Mouse (Mus musculus) MEL (cell line): Measurements from ENCODE around the gene Cbln3. TPM values are rescaled to one million over a fixed set of nuclear protein-coding genes. Genes with fewer than 3 reads are reported as not detected.

Experiments
- DNase-seq: peaks from one replicate; pipeline ENCODE4 v3.0.0; 2011; ENCODE audit warnings: low read depth, low spot score
- H3K27ac ChIP-seq: 2 replicates; pipeline ENCODE4 v1.5.1; 2012; ENCODE audit warnings: low read depth, mild to moderate bottlenecking, control low read depth, low read length, moderate library complexity; ENCODE audit not compliant: control insufficient read depth
- H3K27me3 ChIP-seq, 2 experiments: fragments of 150-350 bp in 1 of 2; sonication (generic) in 1 of 2; 2 replicates each; pipeline ENCODE4 v1.6.1; 2012; ENCODE audit warnings: low read length in 2 of 2, mild to moderate bottlenecking in 2 of 2, improper control_type of control experiment in 1 of 2, moderate library complexity in 1 of 2; ENCODE audit not compliant: insufficient read depth in 2 of 2, control insufficient read depth in 1 of 2
- H3K36me3 ChIP-seq, 2 experiments: 2 replicates each; pipeline ENCODE4 v1.6.1; 2012 to 2014; ENCODE audit warnings: low read length in 2 of 2, improper control_type of control experiment in 1 of 2, inconsistent platforms in 1 of 2, mild to moderate bottlenecking in 1 of 2; ENCODE audit not compliant: insufficient read depth in 2 of 2, control insufficient read depth in 1 of 2
- H3K4me1 ChIP-seq, 2 experiments: fragments of 150-350 bp in 1 of 2; sonication (generic) in 1 of 2; 2 replicates each; pipeline ENCODE4 v1.6.1; 2012; ENCODE audit warnings: low read length in 2 of 2, improper control_type of control experiment in 1 of 2, mild to moderate bottlenecking in 1 of 2; ENCODE audit not compliant: insufficient read depth in 2 of 2, control insufficient read depth in 1 of 2
- H3K4me3 ChIP-seq, 2 experiments: fragments of 150-350 bp in 1 of 2; sonication (generic) in 1 of 2; 2 replicates each; pipeline ENCODE4 v1.5.1; 2012; ENCODE audit warnings: low read depth in 2 of 2, low read length in 2 of 2, mild to moderate bottlenecking in 2 of 2, moderate library complexity in 2 of 2, control low read depth in 1 of 2, improper control_type of control experiment in 1 of 2; ENCODE audit not compliant: control insufficient read depth in 1 of 2, insufficient read depth in 1 of 2
- H3K79me2 ChIP-seq: 2 replicates; pipeline ENCODE4 v1.6.1; 2012; ENCODE audit warnings: mild to moderate bottlenecking, low read length, moderate library complexity; ENCODE audit not compliant: control insufficient read depth, poor library complexity, insufficient read depth
- H3K9ac ChIP-seq: 2 replicates; pipeline ENCODE4 v1.6.1; 2012; ENCODE audit warnings: low read depth, mild to moderate bottlenecking, control low read depth, low read length, moderate library complexity; ENCODE audit not compliant: control insufficient read depth, poor library complexity, severe bottlenecking
- H3K9me3 ChIP-seq: fragments of 150-350 bp; sonication (generic); replicated peaks from 2 replicates; pipeline ENCODE4 v1.6.1; 2012; ENCODE audit warnings: mild to moderate bottlenecking, low read length, improper control_type of control experiment, moderate library complexity; ENCODE audit not compliant: insufficient read depth
- CHD2 ChIP-seq: IDR thresholded peaks from 2 replicates; pipeline ENCODE4 v1.6.1; 2011; ENCODE audit warnings: low read length, improper control_type of control experiment
- ETS1 ChIP-seq: IDR thresholded peaks from 2 replicates; pipeline ENCODE4 v1.6.1; 2012; ENCODE audit warnings: low read depth, mild to moderate bottlenecking, inconsistent platforms, low read length, improper control_type of control experiment, moderate library complexity
- GABPA ChIP-seq: IDR thresholded peaks from 2 replicates; pipeline ENCODE4 v1.6.1; 2012; ENCODE audit warnings: low read depth, mild to moderate bottlenecking, inconsistent platforms, low read length, improper control_type of control experiment, moderate library complexity
- GATA1 ChIP-seq: IDR thresholded peaks from 2 replicates; pipeline ENCODE4 v1.6.1; 2011; ENCODE audit warnings: low read depth, low read length, improper control_type of control experiment
- MAX ChIP-seq: IDR thresholded peaks from 2 replicates; pipeline ENCODE4 v1.6.1; 2011; ENCODE audit warnings: low read length, improper control_type of control experiment
- MEF2A ChIP-seq: IDR thresholded peaks from 2 replicates; pipeline ENCODE4 v1.6.1; 2014; ENCODE audit warnings: low read depth, mild to moderate bottlenecking, inconsistent platforms, low read length, improper control_type of control experiment; ENCODE audit not compliant: poor library complexity, insufficient replicate concordance, severe bottlenecking; ENCODE audit errors: extremely low read depth
- MXI1 ChIP-seq: IDR thresholded peaks from 2 replicates; pipeline ENCODE4 v1.6.1; 2011; ENCODE audit warnings: mild to moderate bottlenecking, low read depth, low read length, improper control_type of control experiment
- NRF1 ChIP-seq: IDR thresholded peaks from 2 replicates; pipeline ENCODE4 v1.6.1; 2014; ENCODE audit warnings: low read depth, mild to moderate bottlenecking, inconsistent platforms, low read length, improper control_type of control experiment, moderate library complexity; ENCODE audit not compliant: poor library complexity, insufficient read depth, severe bottlenecking
- POLR2AphosphoS2 ChIP-seq: IDR thresholded peaks from 2 replicates; pipeline ENCODE4 v1.6.1; 2011; ENCODE audit warnings: low read length, improper control_type of control experiment
- RCOR1 ChIP-seq: IDR thresholded peaks from 2 replicates; pipeline ENCODE4 v1.6.1; 2012; ENCODE audit warnings: low read depth, mild to moderate bottlenecking, inconsistent platforms, low read length, improper control_type of control experiment
- SIN3A ChIP-seq: IDR thresholded peaks from 2 replicates; pipeline ENCODE4 v1.6.1; 2012; ENCODE audit warnings: low read length, improper control_type of control experiment, inconsistent platforms
- TAL1 ChIP-seq: IDR thresholded peaks from 2 replicates; pipeline ENCODE4 v1.6.1; 2012; ENCODE audit warnings: mild to moderate bottlenecking, inconsistent platforms, low read length, moderate library complexity, mixed read lengths
- TCF12 ChIP-seq: IDR thresholded peaks from 2 replicates; pipeline ENCODE4 v1.6.1; 2014; ENCODE audit warnings: low read depth, mild to moderate bottlenecking, inconsistent platforms, low read length, improper control_type of control experiment, moderate library complexity
- USF1 ChIP-seq: IDR thresholded peaks from 2 replicates; pipeline ENCODE4 v1.6.1; 2014; ENCODE audit warnings: low read depth, mild to moderate bottlenecking, inconsistent platforms, low read length, improper control_type of control experiment, moderate library complexity
- ZC3H11A ChIP-seq: IDR thresholded peaks from 2 replicates; pipeline ENCODE4 v1.6.1; 2012; ENCODE audit warnings: low read depth, mild to moderate bottlenecking, inconsistent platforms, low read length, improper control_type of control experiment
- ZMIZ1 ChIP-seq: IDR thresholded peaks from 2 replicates; pipeline ENCODE4 v1.6.1; 2012; ENCODE audit warnings: low read depth, mild to moderate bottlenecking, inconsistent platforms, low read length, improper control_type of control experiment, moderate library complexity
- polyA plus RNA-seq, 2 experiments: library from polyadenylated mRNA; stranded (reverse) in 1 of 2; unstranded in 1 of 2; fragments of >175 nt in 1 of 2; fragments of >200 nt in 1 of 2; gene quantifications; 2 replicates each; pipeline versions ENCODE4 v1.2.1 to v1.2.4; 2012; ENCODE audit warnings: low replicate concordance in 2 of 2, low read depth in 1 of 2; ENCODE audit not compliant: insufficient read length in 2 of 2, insufficient read depth in 1 of 2, missing spikeins in 1 of 2
- total RNA-seq: library from RNA; depleted of rRNA; stranded (reverse); fragments of 300-350 nt; gene quantifications from 2 replicates; pipeline ENCODE4 v1.2.3, GENCODE M21; 2012

The Cbln3 gene
- total and polyA plus RNA-seq, 3 experiments, result 0.19 TPM; not detected in 2

DNA sequence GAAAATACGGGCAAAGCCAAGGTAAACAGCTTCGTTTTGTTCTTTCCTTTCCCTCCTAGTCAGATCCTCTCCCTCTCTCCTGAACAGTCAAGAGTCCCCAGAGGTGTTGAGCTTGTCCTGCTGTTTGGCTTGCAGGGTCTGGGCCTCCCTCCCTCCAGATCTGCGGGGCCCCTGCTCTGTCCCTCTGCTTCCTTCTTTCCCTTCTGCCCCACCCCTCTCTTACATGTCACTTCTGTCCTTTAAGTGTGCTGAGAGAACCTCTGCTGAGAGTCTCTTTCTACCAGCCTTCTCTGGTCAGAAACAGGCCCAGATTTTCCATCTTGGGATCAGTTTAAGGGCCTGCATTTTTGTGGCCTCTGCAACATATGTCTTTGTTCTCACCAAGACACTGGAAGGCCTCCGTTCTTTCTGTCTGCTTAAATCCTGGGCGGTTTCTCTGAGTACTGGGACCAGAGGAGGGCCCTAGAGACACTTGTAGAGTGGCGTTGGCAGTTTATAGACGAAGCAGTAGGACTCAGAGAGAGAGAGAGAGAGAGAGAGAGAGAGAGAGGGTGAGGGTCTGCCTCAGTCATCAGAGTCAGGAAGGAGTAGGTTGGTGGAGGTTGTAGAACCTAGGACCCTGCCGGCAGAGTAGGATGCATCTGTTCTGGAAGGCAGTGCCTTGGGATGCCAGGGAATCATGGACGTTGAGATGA, 29.6 kb downstream of the Cbln3 start:
- H3K4me1 ChIP-seq, result no peaks in the 10 kb centered on the region
- no peaks in the 10 kb centered on the region for H3K36me3 ChIP-seq
- no peak overlapping the region for H3K9ac ChIP-seq
- H3K79me2 ChIP-seq, result no peaks in the 10 kb centered on the region
- no peak overlapping the region for H3K4me3 ChIP-seq
- TF ChIP-seq NRF1 (no peak), ZC3H11A (no peak), SIN3A (no peak), MXI1 (no peak), ZMIZ1 (no peak), ETS1 (no peak), RCOR1 (no peak), TAL1 (no peak), CHD2 (no peak), GABPA (no peak)
- H3K27ac ChIP-seq, result no peak overlapping the region
- no peak for DNase-seq
- no peaks in the 10 kb centered on the region for H3K9me3 ChIP-seq
- H3K27me3 ChIP-seq, result peaks cover 7 to 22% of the 10 kb centered on the region in 2 experiments

- no peak within 1 kb of the TSS for H3K27ac ChIP-seq
- H3K79me2 ChIP-seq, result no peaks in the 10 kb centered on the region
- H3K9ac ChIP-seq, result no peak within 1 kb of the TSS
- no peak for DNase-seq
- H3K4me3 ChIP-seq, result no peak within 1 kb of the TSS
- H3K27me3 ChIP-seq, result peaks cover 6 to 18% of the 10 kb centered on the region in 2 experiments
- H3K9me3 ChIP-seq, result no peaks in the 10 kb centered on the region
- H3K36me3 ChIP-seq, result no peaks in the 10 kb centered on the region
- no peaks in the 10 kb centered on the region for H3K4me1 ChIP-seq
- TF ChIP-seq MEF2A, result no peak
- no peak for TF ChIP-seq USF1
- TF ChIP-seq MAX, result no peak
- no peak for TF ChIP-seq ZMIZ1
- no peak for TF ChIP-seq POLR2AphosphoS2
- no peak for TF ChIP-seq GABPA
- TF ChIP-seq NRF1, result no peak
- TF ChIP-seq GATA1, result no peak
- TF ChIP-seq TCF12, result no peak
These were observed 30.4 kb downstream of the Cbln3 start, which contains the start of gene Nynrin for GRCm38 (mm10) chr14:55853621-55854285. Nynrin (plus strand) TSS chr14:55854010.
